Comparison of ENCODE assay signal across 1 mouse cellular context in the genomic region with DNA sequence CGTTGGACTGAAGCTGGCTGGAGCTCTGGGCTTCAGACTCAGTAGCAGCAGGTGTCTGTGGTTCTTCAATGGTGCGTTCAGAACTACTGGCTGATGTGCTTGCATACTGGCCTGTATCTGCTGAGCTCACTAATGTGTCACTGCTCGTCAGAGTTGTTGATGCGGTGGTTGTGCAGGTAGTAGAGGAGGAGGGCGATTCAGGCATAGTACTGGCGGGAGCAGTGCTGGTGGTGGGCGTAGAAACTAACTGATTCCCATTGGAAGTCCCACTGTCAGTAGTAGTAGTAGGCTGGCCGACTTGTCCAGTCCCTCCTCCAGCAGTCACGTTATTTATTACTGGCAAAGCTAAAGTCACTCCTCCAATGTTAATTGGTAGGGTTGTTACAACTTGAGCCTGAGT.
TF ChIP-seq lines count a peak whose summit lies in the region.

No protein-coding gene starts in this region.

TF ChIP-seq in MEL, 35 proteins besides CTCF, POLR2A, EP300 and RAD21 (continued from another document):
- TF ChIP-seq ETS1 (IDR thresholded peaks at IDR 0.05; ENCODE audit: low read depth, low read length) (no peak), NELFE (IDR thresholded peaks at IDR 0.05; ENCODE audit: low read depth, low read length) (no peak), MYC (IDR thresholded peaks at IDR 0.05; ENCODE audit: low read depth, low read length) (no peak), ELF1 (IDR thresholded peaks at IDR 0.05; ENCODE audit: low read depth, low read length) (no peak), GABPA (IDR thresholded peaks at IDR 0.05; ENCODE audit: low read depth, low read length) (no peak), MAFK (IDR thresholded peaks at IDR 0.05; ENCODE audit: borderline replicate concordance, low read depth, low read length) (no peak)
